Mouse (Mus musculus) G1E (cell line): Measurements from ENCODE around the gene Dtx3.

Experiments used
- CTCF ChIP-seq: IDR thresholded peaks from 2 replicates; pipeline ENCODE4 v1.5.1; 2012; ENCODE audit warnings: low read depth, low read length, inconsistent platforms, mixed read lengths
- GATA1 ChIP-seq: IDR thresholded peaks from 2 replicates; pipeline ENCODE4 v1.6.1; 2012; ENCODE audit warnings: borderline replicate concordance, low read length, inconsistent platforms, mixed read lengths
- GATA2 ChIP-seq: IDR thresholded peaks from 2 replicates; pipeline ENCODE4 v1.6.1; 2012; ENCODE audit warnings: low read depth, low read length, inconsistent platforms, borderline replicate concordance
- POLR2AphosphoS5 ChIP-seq: IDR thresholded peaks from 2 replicates; pipeline ENCODE4 v1.6.1; 2012; ENCODE audit warnings: low read depth, low read length, inconsistent platforms; ENCODE audit not compliant: insufficient replicate concordance
- TAL1 ChIP-seq: conservative IDR thresholded peaks from 2 replicates; pipeline ENCODE4 v1.6.1; 2012; ENCODE audit warnings: low read depth, low read length, inconsistent platforms, mixed read lengths

DNA sequence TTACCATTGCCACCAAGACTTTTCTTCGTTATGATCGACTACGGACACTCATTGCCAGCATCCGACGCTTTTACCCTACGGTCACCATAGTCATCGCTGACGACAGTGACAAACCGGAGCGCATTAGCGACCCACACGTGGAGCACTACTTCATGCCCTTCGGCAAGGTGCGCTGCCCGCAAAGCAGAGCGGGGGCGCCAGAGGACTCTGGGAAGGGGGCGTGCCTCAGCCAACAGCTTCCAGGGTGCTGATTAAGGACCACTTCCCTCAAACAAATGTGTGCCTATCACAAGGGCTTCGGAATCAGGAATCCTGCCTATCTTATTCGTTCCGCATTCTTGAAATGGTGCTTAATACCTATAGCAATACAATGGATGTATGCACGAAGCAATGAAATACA is 25.5 kb downstream of the Dtx3 start:
- TF ChIP-seq CTCF (no peak), GATA2 (no peak), GATA1 (no peak), TAL1 (no peak), POLR2AphosphoS5 (no peak)
